8 mouse cellular contexts compared by ENCODE assay signal in the genomic region with DNA sequence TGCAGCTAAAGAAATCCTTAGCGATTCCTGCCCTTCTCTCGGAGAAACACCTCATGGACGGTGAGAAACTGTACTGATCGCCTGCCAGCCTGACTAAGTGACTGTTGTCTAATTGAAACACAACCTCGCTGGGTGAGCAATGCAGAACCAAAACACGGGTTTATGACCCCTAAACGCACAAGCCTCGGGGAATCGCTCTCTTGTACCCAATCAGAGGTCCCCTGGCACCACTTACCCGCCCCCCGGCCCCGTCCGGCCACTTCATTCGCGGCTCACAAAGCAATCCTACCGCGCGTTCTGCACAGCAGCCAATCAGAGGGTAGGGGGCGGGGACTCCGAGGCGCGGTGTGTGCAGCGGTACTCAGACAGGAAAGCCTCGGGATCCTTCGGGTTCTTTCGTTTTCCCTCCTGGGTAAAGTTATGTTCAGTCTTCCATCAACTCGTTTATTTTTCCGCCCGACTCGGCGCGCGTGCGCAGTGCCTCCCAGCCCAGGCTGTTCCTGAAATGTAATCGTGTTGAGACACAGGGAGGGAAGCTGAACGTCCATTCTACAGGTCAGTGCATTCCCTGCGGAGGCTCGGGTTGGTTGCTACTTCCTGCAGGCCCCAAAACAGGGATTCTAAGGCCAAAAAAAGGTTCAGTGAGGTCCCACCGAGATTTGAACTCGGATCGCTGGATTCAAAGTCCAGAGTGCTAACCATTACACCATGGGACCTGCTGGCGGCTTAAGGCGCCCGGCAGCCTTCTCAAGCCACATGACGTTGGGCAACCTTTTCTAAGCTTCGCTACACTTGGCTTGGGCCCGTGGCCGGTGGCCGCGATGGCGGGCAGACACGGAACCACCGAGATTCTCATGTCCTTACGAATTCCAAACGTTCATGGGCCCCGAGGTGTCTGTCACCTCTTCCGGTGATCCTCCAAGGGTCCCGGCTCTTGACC. TPM values are rescaled to one million over a fixed set of nuclear protein-coding genes. Genes with fewer than 3 reads are reported as not detected.
DNase-seq lines count a peak whose midpoint lies in the region; ATAC-seq lines count a peak whose summit lies in the region.

No protein-coding gene starts in this region.

- H3K27ac ChIP-seq in hindbrain, embryonic 16.5 days (ENCODE audit: low read depth, low read length): peak overlapping the region; percentile 83
- H3K27ac ChIP-seq in macrophage: peak overlapping the region; percentile 83

- peaks cover 14% of the 10 kb centered on the region for H3K4me1 ChIP-seq in hindbrain, embryonic 16.5 days (ENCODE audit: control insufficient read depth, insufficient read depth, low read depth, low read length)

- no peaks in the 10 kb centered on the region for H3K36me3 ChIP-seq in hindbrain, embryonic 16.5 days (ENCODE audit: control insufficient read depth, insufficient read depth, low read length)
- H3K36me3 ChIP-seq in macrophage (ENCODE audit: inconsistent target): no peaks in the 10 kb centered on the region

- H3K4me3 ChIP-seq in hindbrain, embryonic 16.5 days (ENCODE audit: low read length): peak overlapping the region; percentile 63
- H3K4me3 ChIP-seq in macrophage (ENCODE audit: inconsistent target): peak overlapping the region; percentile 58

- no peaks in the 10 kb centered on the region for H3K27me3 ChIP-seq in hindbrain, embryonic 16.5 days (replicated peaks; ENCODE audit: control insufficient read depth, insufficient read depth, low read length)

- H3K79me2 ChIP-seq in macrophage (ENCODE audit: inconsistent target): no peaks in the 10 kb centered on the region

- DNase-seq in WW6 (ENCODE audit: low read depth, low spot score): peak; percentile 99
- DNase-seq in cerebellum, postnatal 4 days (ENCODE audit: low spot score in 2 of 2): peak; percentile 97 to 98
- DNase-seq in gastrocnemius, adult 18-20 months (ENCODE audit: low spot score): peak; percentile 96
- DNase-seq in left cerebral cortex, adult 18-20 months (ENCODE audit: low spot score in 2 of 2): peak; percentile 95 to 96
- peak; percentile 98 for DNase-seq in right cerebral cortex, adult 18-20 months
- DNase-seq in urinary bladder, postnatal 10 days (ENCODE audit: low spot score): peak; percentile 89

- peak; percentile 98 for ATAC-seq in hindbrain, embryonic 16.5 days

- under 1% methylated on average over 58 of the region's 58 CpGs for WGBS in hindbrain, embryonic 16.5 days
- WGBS in macrophage (ENCODE audit: missing documents): 1% methylated on average over 58 of the region's 58 CpGs

- H3K4me2 ChIP-seq in hindbrain, embryonic 16.5 days (ENCODE audit: low read length): peak overlapping the region; percentile 84

- H3K9me3 ChIP-seq in hindbrain, embryonic 16.5 days (ENCODE audit: control insufficient read depth, low read length): no peaks in the 10 kb centered on the region

- peak overlapping the region; percentile 65 for H3K9ac ChIP-seq in hindbrain, embryonic 16.5 days (ENCODE audit: low read depth, low read length)

RNA-seq across cellular contexts. Expression of gene Abi3, which starts 16.5 kb away (rescaled TPM):
- 1 to 10 TPM; 3.0 to 4.2 TPM for total RNA-seq in gastrocnemius, adult 18-20 months (2021)
- polyA plus RNA-seq in hindbrain, embryonic 16.5 days (2015; fragmentation: Nextera tagmentation; extraction: Ambion mirVana): 2.4 and 2.6 TPM in 2 replicates
- total RNA-seq in left cerebral cortex, adult 18-20 months (2021): 1 to 10 TPM; 7.3 to 8.0 TPM
- total RNA-seq in macrophage (2018; cell fraction: chromatin; rRNA removed): 100 to 1,000 TPM in 2 of 26 experiments, 10 to 100 TPM in 22, 1 to 10 TPM in 2; 5.7 to 110 (median 41.7) TPM
- 10 to 100 TPM; 10.2 to 71.2 (median 34.2) TPM for total RNA-seq in macrophage (2018; cell fraction: cytosol; rRNA removed)
- 10 to 100 TPM; 10.8 to 88.2 (median 46.4) TPM for total RNA-seq in macrophage (2018; cell fraction: nucleus; rRNA removed)
- 22.4 to 35.6 TPM (median 30.2 TPM) in 3 replicates for polyA plus RNA-seq in macrophage (2018)

RNA-seq across cellular contexts. Expression of gene Gngt2, which starts 21.8 kb away (rescaled TPM):
- 1 to 10 TPM; 5.5 to 6.9 TPM for total RNA-seq in gastrocnemius, adult 18-20 months (2021)
- 3.7 and 3.9 TPM in 2 replicates for polyA plus RNA-seq in hindbrain, embryonic 16.5 days (2015; fragmentation: Nextera tagmentation; extraction: Ambion mirVana)
- 1 to 10 TPM; 2.8 to 4.5 TPM for total RNA-seq in left cerebral cortex, adult 18-20 months (2021)
- total RNA-seq in macrophage (2018; cell fraction: chromatin; rRNA removed): 10 to 100 TPM in 20 of 26 experiments, 1 to 10 TPM in 6; 3.8 to 78.4 (median 31.9) TPM
- total RNA-seq in macrophage (2018; cell fraction: cytosol; rRNA removed): 100 to 1,000 TPM; 135 to 329 (median 231) TPM
- total RNA-seq in macrophage (2018; cell fraction: nucleus; rRNA removed): 100 to 1,000 TPM in 8 of 26 experiments, 10 to 100 TPM in 18; 11.9 to 175 (median 78.7) TPM
- polyA plus RNA-seq in macrophage (2018): 226 to 415 TPM (median 244 TPM) in 3 replicates

RNA-seq across cellular contexts. Expression of gene Phospho1, which starts 34.5 kb away (rescaled TPM):
- 100 to 1,000 TPM; 355 to 388 TPM for total RNA-seq in gastrocnemius, adult 18-20 months (2021)
- 0.54 TPM in 1 of 2 replicates, not detected in the other for polyA plus RNA-seq in hindbrain, embryonic 16.5 days (2015; fragmentation: Nextera tagmentation; extraction: Ambion mirVana)
- 10 to 100 TPM; 65.2 to 87.4 TPM for total RNA-seq in left cerebral cortex, adult 18-20 months (2021)
- total RNA-seq in macrophage (2018; cell fraction: chromatin; rRNA removed): 1 to 10 TPM in 6 of 26 experiments, under 1 TPM in 3, not detected in 17; 0.41 to 4.3 (median 1.5) TPM
- total RNA-seq in macrophage (2018; cell fraction: cytosol; rRNA removed): 10 to 100 TPM in 8 of 26 experiments, 1 to 10 TPM in 18; 1.5 to 25.0 (median 5.8) TPM
- 1 to 10 TPM in 22 of 26 experiments, under 1 TPM in 3, not detected in 1; 0.29 to 7.2 (median 1.8) TPM for total RNA-seq in macrophage (2018; cell fraction: nucleus; rRNA removed)
- 6.3 to 10.9 TPM (median 7.8 TPM) in 3 replicates for polyA plus RNA-seq in macrophage (2018)

RNA-seq across cellular contexts. Expression of gene B4galnt2, which starts 55.9 kb away (rescaled TPM):
- total RNA-seq in gastrocnemius, adult 18-20 months (2021): not detected
- polyA plus RNA-seq in hindbrain, embryonic 16.5 days (2015; fragmentation: Nextera tagmentation; extraction: Ambion mirVana): 0.09 TPM in 1 of 2 replicates, not detected in the other
- not detected for total RNA-seq in left cerebral cortex, adult 18-20 months (2021)
- total RNA-seq in macrophage (2018; cell fraction: chromatin; rRNA removed): 1 to 10 TPM in 1 of 26 experiments, under 1 TPM in 12, not detected in 13; 0.39 to 1.4 (median 0.57) TPM
- total RNA-seq in macrophage (2018; cell fraction: cytosol; rRNA removed): under 1 TPM; 0.23 to 0.74 (median 0.51) TPM
- 1 to 10 TPM in 2 of 26 experiments, under 1 TPM in 11, not detected in 13; 0.30 to 1.3 (median 0.71) TPM for total RNA-seq in macrophage (2018; cell fraction: nucleus; rRNA removed)
- 0.19 to 0.55 TPM (median 0.33 TPM) in 3 replicates for polyA plus RNA-seq in macrophage (2018)

Comparison
In these comparisons a context has a peak if more than half of its experiments do, and no peak if none do; other contexts are left out.
1. Peak in every context shown above with its lines: DNase-seq, ATAC-seq, H3K4me3 ChIP-seq and H3K27ac ChIP-seq.
2. RNA of gene Phospho1, which starts 34.5 kb away (total RNA-seq): 355 to 388 TPM in gastrocnemius, adult 18-20 months; 65.2 to 87.4 TPM in left cerebral cortex, adult 18-20 months; every median in the first group is over 4 times any median in the second.